Mouse (Mus musculus) thymus, adult 2 months (tissue): ENCODE results near the gene Robo2. TPM values are rescaled to one million over a fixed set of nuclear protein-coding genes. Genes with fewer than 3 reads are reported as not detected.
"Not testable (repeated sequence)": the region's sequence is repeated elsewhere in the genome, so short reads cannot be mapped to it uniquely, and the experiment has no call there.

Source experiments
- DNase-seq: peaks from one replicate; pipeline ENCODE4 v3.0.0; 2021
- H3K27ac ChIP-seq: fragments of 200-500 bp; 2 replicates; pipeline ENCODE4 v1.5.1; 2012; ENCODE audit warnings: low read length, control low read depth; ENCODE audit not compliant: control insufficient read depth, insufficient read depth
- H3K27me3 ChIP-seq: fragments of 200-500 bp; 2 replicates; pipeline ENCODE4 v1.6.1; 2012; ENCODE audit warnings: mild to moderate bottlenecking, low read length, moderate library complexity, mixed read lengths; ENCODE audit not compliant: control insufficient read depth, insufficient read depth
- H3K36me3 ChIP-seq: fragments of 200-500 bp; 2 replicates; pipeline ENCODE4 v1.6.1; 2012; ENCODE audit warnings: mild to moderate bottlenecking, low read length, moderate library complexity; ENCODE audit not compliant: control insufficient read depth, insufficient read depth
- H3K4me1 ChIP-seq: fragments of 200-500 bp; replicated peaks from 2 replicates; pipeline ENCODE4 v1.6.1; 2012; ENCODE audit warnings: low read length; ENCODE audit not compliant: control insufficient read depth, insufficient read depth
- H3K4me3 ChIP-seq: fragments of 200-500 bp; 2 replicates; pipeline ENCODE4 v1.5.1; 2012; ENCODE audit warnings: mild to moderate bottlenecking, low read length, control low read depth, moderate library complexity; ENCODE audit not compliant: control insufficient read depth, insufficient read depth
- CTCF ChIP-seq: fragments of 200-500 bp; IDR thresholded peaks from 2 replicates; pipeline ENCODE4 v1.5.1; 2012; ENCODE audit warnings: mild to moderate bottlenecking, control low read depth, low read length, moderate library complexity, borderline replicate concordance; ENCODE audit not compliant: control insufficient read depth, poor library complexity, insufficient read depth; ENCODE audit errors: extremely low read depth
- POLR2A ChIP-seq: fragments of 200-500 bp; IDR thresholded peaks from 2 replicates; pipeline ENCODE4 v1.6.1; 2012; ENCODE audit warnings: mild to moderate bottlenecking, low read length, control low read depth, moderate library complexity; ENCODE audit not compliant: control insufficient read depth, poor library complexity, insufficient read depth; ENCODE audit errors: extremely low read depth
- WGBS: fragments of 180-500 bp; shearing (Covaris S2); methylation state at CpG from one replicate; pipeline ENCODE4 v1.1.7; 2018; 5-methylcytosine and 5-hydroxymethylcytosine counted together
- polyA plus RNA-seq: library from polyadenylated mRNA; depleted of rRNA; stranded (reverse); fragments of >200 nt; gene quantifications from 2 replicates; pipeline ENCODE4 v1.2.3, GENCODE M21; 2012

Robo2 gene
- polyA plus RNA-seq, 1 experiment = 2.2 TPM

- Histone ChIP-seq H3K4me1 (no peaks in the 10 kb centered on the region), H3K4me3 (no peak overlapping the region), H3K36me3 (no peaks in the 10 kb centered on the region), H3K27ac (no peak overlapping the region), H3K27me3 (no peaks in the 10 kb centered on the region)
- no peak for TF ChIP-seq CTCF
- no peak for TF ChIP-seq POLR2A
- WGBS = 90% methylated on average over 5 of the region's 5 CpGs
- no peak for DNase-seq
Measured at GRCm38 (mm10) chr16:74128443-74128983, 283.1 kb downstream of the Robo2 start.

GRCm38 (mm10) chr16:74113155-74113554, 298.5 kb downstream of the Robo2 start:
- Histone ChIP-seq H3K4me1 (no peaks in the 10 kb centered on the region), H3K27me3 (no peaks in the 10 kb centered on the region), H3K4me3 (no peak overlapping the region), H3K36me3 (no peaks in the 10 kb centered on the region), H3K27ac (no peak overlapping the region)
- DNase-seq = no peak
- TF ChIP-seq CTCF (no peak), POLR2A (no peak)
- 96% methylated on average over 3 of the region's 3 CpGs for WGBS

- TF ChIP-seq CTCF = no peak
- TF ChIP-seq POLR2A = no peak
- Histone ChIP-seq H3K4me3 (no peak overlapping the region), H3K36me3 (no peaks in the 10 kb centered on the region)
Measured at GRCm38 (mm10) chr16:74111101-74111500, 300.5 kb downstream of the Robo2 start.

GRCm38 (mm10) chr16:74104449-74104848, 307.2 kb downstream of the Robo2 start:
- DNase-seq, H3K27ac ChIP-seq, H3K27me3 ChIP-seq, H3K4me3 ChIP-seq, H3K4me1 ChIP-seq, H3K36me3 ChIP-seq: not testable (repeated sequence)
- WGBS = 90% methylated on average over 8 of the region's 8 CpGs

More at GRCm38 (mm10) chr16:74111101-74111500, 300.5 kb downstream of the Robo2 start:
- 89% methylated on average over 4 of the region's 4 CpGs for WGBS
- Histone ChIP-seq H3K27ac (no peak overlapping the region), H3K27me3 (no peaks in the 10 kb centered on the region), H3K4me1 (no peaks in the 10 kb centered on the region)
- DNase-seq = no peak

- no peaks in the 10 kb centered on the region for H3K27me3 ChIP-seq
- WGBS = 90% methylated on average over 7 of the region's 7 CpGs
- no peaks in the 10 kb centered on the region for H3K4me1 ChIP-seq
- no peaks in the 10 kb centered on the region for H3K36me3 ChIP-seq
- H3K27ac ChIP-seq = no peak overlapping the region
- H3K4me3 ChIP-seq = no peak overlapping the region
- TF ChIP-seq CTCF = no peak
- no peak for TF ChIP-seq POLR2A
- DNase-seq = no peak
Measured at GRCm38 (mm10) chr16:74092997-74093801, 318.4 kb downstream of the Robo2 start.

- Histone ChIP-seq H3K36me3 (no peaks in the 10 kb centered on the region), H3K4me3 (no peak overlapping the region), H3K4me1 (no peaks in the 10 kb centered on the region), H3K27ac (no peak overlapping the region), H3K27me3 (no peaks in the 10 kb centered on the region)
- DNase-seq = no peak
- 93% methylated on average over 1 of the region's 1 CpGs for WGBS
- TF ChIP-seq POLR2A = no peak
- TF ChIP-seq CTCF = no peak
Measured at GRCm38 (mm10) chr16:74089951-74090350, 321.7 kb downstream of the Robo2 start.

- Histone ChIP-seq H3K27me3 (no peaks in the 10 kb centered on the region), H3K4me3 (no peak overlapping the region), H3K4me1 (no peaks in the 10 kb centered on the region), H3K27ac (no peak overlapping the region), H3K36me3 (no peaks in the 10 kb centered on the region)
- WGBS = 97% methylated on average over 2 of the region's 2 CpGs
- DNase-seq = no peak
- TF ChIP-seq POLR2A = no peak
- TF ChIP-seq CTCF = no peak
Measured at GRCm38 (mm10) chr16:74084188-74084587, 327.4 kb downstream of the Robo2 start.
